Mouse (Mus musculus): Measurements from ENCODE around the gene Adra2b.

DNA sequence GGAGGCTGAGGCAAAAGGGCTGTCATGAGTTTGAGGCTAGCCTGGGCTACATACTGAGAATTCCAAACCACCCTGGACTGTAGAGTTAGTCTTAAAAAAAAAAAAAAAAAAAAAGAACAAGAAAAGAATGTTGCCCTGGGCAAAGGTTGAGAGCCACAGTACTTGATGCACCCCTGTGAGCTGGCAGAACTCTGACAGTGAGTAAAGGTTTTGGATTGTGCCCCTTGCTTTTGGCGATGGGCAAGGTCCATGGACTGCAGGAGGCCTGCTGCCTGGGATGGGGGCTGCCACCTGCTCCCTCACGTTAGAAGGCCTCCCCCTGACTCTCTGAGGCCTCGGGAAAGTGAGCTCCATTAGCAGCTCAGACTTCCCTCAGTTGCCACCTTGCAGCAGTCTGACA, 53.7 kb downstream of the Adra2b start:
- no peak for TF ChIP-seq CTCF (IDR thresholded peaks at IDR 0.05; ENCODE audit: low read depth)
- no peak for TF ChIP-seq EP300 (optimal IDR thresholded peaks at IDR 0.05)
